Mouse (Mus musculus): ENCODE results near the gene Fam208b.

GRCm38 (mm10) chr13:3633131-3633530 lies 22.2 kb upstream of the Fam208b start:
- TF ChIP-seq GATA1 (IDR thresholded peaks at IDR 0.05; ENCODE audit: low read length) (no peak), TAL1 (IDR thresholded peaks at IDR 0.05; ENCODE audit: low read length) (no peak)

All from erythroblast, embryonic 14.5 days (primary cell).